Mouse (Mus musculus) T-cell, adult 66 days (primary cell): ENCODE results near the gene Olfr20. TPM values are rescaled to one million over a fixed set of nuclear protein-coding genes. Genes with fewer than 3 reads are reported as not detected.

Source experiments
- total RNA-seq, 2 experiments: library from RNA; stranded (reverse); gene quantifications; 3 replicates in 1 of 2; 4 replicates in 1 of 2; pipeline ENCODE4 v1.2.4; 2023

Gene Olfr20
- total RNA-seq = not detected

GRCm38 (mm10) chr11:73350483-73350882 lies at the start of gene Olfr20:
TSS of gene Olfr20 (plus strand) at chr11:73350783.

GRCm38 (mm10) chr11:73329442-73329841 lies 21.1 kb upstream of the Olfr20 start, which contains the start of the genes Aspa, Gm49340 and Spata22:
TSS of gene Aspa (minus strand) at chr11:73329596.
TSS of gene Gm49340 (plus strand) at chr11:73329741.
TSS of gene Spata22 (plus strand) at chr11:73329741.

GRCm38 (mm10) chr11:73370946-73371345 lies 20.4 kb downstream of the Olfr20 start, which contains the start of gene Olfr376:
TSS of gene Olfr376 (plus strand) at chr11:73371246.

GRCm38 (mm10) chr11:73399514-73399913 lies 48.9 kb downstream of the Olfr20 start, which contains the start of gene Olfr1:
TSS of gene Olfr1 (minus strand) at chr11:73399614.

Other genes with a start within 250 kb of the Olfr20 start
- 1 to 10 TPM; 2.6 to 3.0 TPM for gene Haspin, start 212.5 kb upstream of the Olfr20 start, total RNA-seq
- gene P2rx5, start 190.4 kb upstream of the Olfr20 start, total RNA-seq = under 1 TPM in 1 of 2 experiments, not detected in 1; 0.76 TPM
- gene Emc6, start 173.7 kb upstream of the Olfr20 start, total RNA-seq = 10 to 100 TPM; 45.0 to 48.6 TPM
- gene Tax1bp3, start 173.7 kb upstream of the Olfr20 start, total RNA-seq = 1 to 10 TPM; 8.7 to 9.8 TPM
- 10 to 100 TPM; 17.6 to 19.5 TPM for gene Ctns, start 151.7 kb upstream of the Olfr20 start, total RNA-seq
- gene Shpk, start 151.3 kb upstream of the Olfr20 start, total RNA-seq = 1 to 10 TPM; 5.7 to 6.6 TPM
- gene Trpv1, start 116.5 kb upstream of the Olfr20 start, total RNA-seq = not detected
- gene Trpv3, start 83.4 kb upstream of the Olfr20 start, total RNA-seq = not detected
- not detected for gene Aspa, start 21.2 kb upstream of the Olfr20 start, total RNA-seq
- not detected for gene Gm49340, start 21.0 kb upstream of the Olfr20 start, total RNA-seq
- gene Spata22, start 21.0 kb upstream of the Olfr20 start, total RNA-seq = not detected
- gene Olfr376, start 20.5 kb downstream of the Olfr20 start, total RNA-seq = not detected
- gene Olfr1, start 48.8 kb downstream of the Olfr20 start, total RNA-seq = not detected
- gene Olfr378, start 77.7 kb downstream of the Olfr20 start, total RNA-seq = not detected
- gene Olfr380, start 106.7 kb downstream of the Olfr20 start, total RNA-seq = not detected
- not detected for gene Olfr381, start 140.8 kb downstream of the Olfr20 start, total RNA-seq
- not detected for gene Olfr382, start 166.4 kb downstream of the Olfr20 start, total RNA-seq
- gene Olfr385, start 242.2 kb downstream of the Olfr20 start, total RNA-seq = not detected
- not detected for gene Olfr384, start 247.8 kb downstream of the Olfr20 start, total RNA-seq